Mouse (Mus musculus) forelimb bud, embryonic 11.5 days (tissue): ENCODE results near the gene Ric1.

ENCODE experiments used
- DNase-seq: peaks from one replicate; pipeline ENCODE4 v3.0.0-alpha.2; 2012; ENCODE audit warnings: low read depth, low spot score

Ric1 gene

GRCm38 (mm10) chr19:29608212-29608611, 86.1 kb downstream of the Ric1 start:
- DNase-seq = no peak

- no peak for DNase-seq
Observed at GRCm38 (mm10) chr19:29610907-29611306, 88.8 kb downstream of the Ric1 start.

GRCm38 (mm10) chr19:29612102-29612501, 90.0 kb downstream of the Ric1 start:
- no peak for DNase-seq

- DNase-seq = no peak
Observed at GRCm38 (mm10) chr19:29641055-29641454, 119.0 kb downstream of the Ric1 start.

- no peak for DNase-seq
Observed at GRCm38 (mm10) chr19:29641510-29641909, 119.4 kb downstream of the Ric1 start.

GRCm38 (mm10) chr19:29642211-29642610, 120.1 kb downstream of the Ric1 start:
- DNase-seq = no peak

GRCm38 (mm10) chr19:29643194-29643922, 121.3 kb downstream of the Ric1 start:
- DNase-seq = no peak

- no peak for DNase-seq
Observed at GRCm38 (mm10) chr19:29644747-29645146, 122.7 kb downstream of the Ric1 start.

GRCm38 (mm10) chr19:29647651-29648549, 125.8 kb downstream of the Ric1 start, which contains the start of gene Ermp1:
Gene Ermp1 (minus strand): TSS chr19:29648415.
- DNase-seq = peak; percentile 91

GRCm38 (mm10) chr19:29648550-29648914, 126.5 kb downstream of the Ric1 start:
- no peak for DNase-seq

- DNase-seq = no peak
Observed at GRCm38 (mm10) chr19:29649683-29650082, 127.6 kb downstream of the Ric1 start.

- DNase-seq = no peak
Observed at GRCm38 (mm10) chr19:29653768-29654265, 131.7 kb downstream of the Ric1 start.

- DNase-seq = no peak
Observed at GRCm38 (mm10) chr19:29655148-29655547, 133.1 kb downstream of the Ric1 start.

GRCm38 (mm10) chr19:29656029-29656428, 133.9 kb downstream of the Ric1 start:
- DNase-seq = no peak
